Mouse (Mus musculus): ENCODE measurements around the gene Trak1. TPM values are rescaled to one million over a fixed set of nuclear protein-coding genes. Genes with fewer than 3 reads are reported as not detected.

The Trak1 gene
- 45.8 and 80.6 TPM in 2 replicates for polyA plus RNA-seq (2012; rRNA removed)

- WGBS = under 1% methylated on average over 115 of the region's 116 CpGs
- DNase-seq (ENCODE audit: low read depth, low spot score) = no peak
These were observed at the start of gene Trak1 for GRCm38 (mm10) chr9:121297171-121298064. TSS of gene Trak1 (plus strand) at chr9:121297502.

GRCm38 (mm10) chr9:121247956-121248775 lies 49.1 kb upstream of the Trak1 start:
- WGBS = 58% methylated on average over 12 of the region's 12 CpGs
- peak; percentile 63 for DNase-seq (ENCODE audit: low read depth, low spot score)

DNA sequence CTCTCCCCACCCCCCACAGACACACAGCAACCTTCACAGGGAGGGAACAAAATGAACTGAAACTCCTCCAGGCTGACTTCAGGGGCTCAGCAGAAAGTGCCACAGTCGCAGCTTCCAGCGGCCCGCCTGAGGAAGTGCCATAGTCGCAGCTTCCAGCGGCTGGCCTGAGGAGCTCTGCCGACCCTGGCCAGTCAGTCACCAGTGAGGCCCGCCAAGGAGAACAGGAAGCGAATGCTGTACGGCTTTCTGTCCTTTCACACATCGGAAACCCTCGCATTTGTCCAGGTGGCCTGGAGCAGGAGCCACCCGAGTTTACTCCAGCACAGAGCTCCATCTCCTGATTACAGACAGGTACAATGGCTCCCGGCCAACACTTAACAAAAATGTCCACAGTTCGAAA lies 47.5 kb upstream of the Trak1 start:
- no peak for DNase-seq (ENCODE audit: low read depth, low spot score)
- WGBS = 69% methylated on average over 14 of the region's 14 CpGs

DNA sequence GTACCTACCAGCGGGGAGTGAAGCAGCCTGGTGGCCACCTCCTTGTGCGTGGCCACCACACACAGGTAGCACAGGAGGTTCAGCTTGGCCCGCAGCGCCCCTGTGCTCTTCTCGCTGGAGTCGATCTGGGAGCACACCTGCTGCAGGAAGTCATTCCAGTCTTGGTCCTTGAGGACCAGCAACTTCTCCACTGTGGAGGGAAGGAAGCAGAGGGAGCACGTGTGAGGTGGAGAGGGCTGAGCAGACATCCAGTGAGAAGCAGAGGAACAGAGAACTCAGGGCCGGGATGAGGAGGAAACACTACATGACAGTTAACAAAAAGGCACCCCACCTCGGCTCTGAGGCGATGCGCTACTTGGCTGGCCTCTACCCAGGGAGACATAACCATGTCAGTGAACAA lies 46.4 kb upstream of the Trak1 start:
- 92% methylated on average over 11 of the region's 11 CpGs for WGBS
- DNase-seq (ENCODE audit: low read depth, low spot score) = no peak

DNA sequence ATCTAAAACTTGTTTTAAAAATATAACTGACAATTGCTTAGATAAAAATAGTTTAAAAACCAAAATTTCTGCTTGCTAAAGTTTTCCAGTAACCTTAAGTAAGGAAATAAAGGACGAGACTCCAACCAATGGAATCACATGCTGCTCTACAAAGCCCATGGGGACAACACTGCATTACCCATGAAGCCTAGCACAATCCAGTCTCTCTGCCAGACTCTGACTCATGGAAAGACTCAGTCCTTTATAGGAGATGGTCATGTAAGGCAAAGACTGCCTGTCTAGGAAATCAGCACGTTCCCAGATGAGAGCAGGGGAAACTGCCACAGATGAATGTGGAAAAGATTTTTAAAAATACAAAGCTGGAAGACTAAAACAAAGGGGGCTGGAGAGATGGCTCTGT lies 43.3 kb upstream of the Trak1 start:
- WGBS = 54% methylated on average over 2 of the region's 2 CpGs
- no peak for DNase-seq (ENCODE audit: low read depth, low spot score)

- WGBS = 97% methylated on average over 13 of the region's 13 CpGs
- DNase-seq (ENCODE audit: low read depth, low spot score) = no peak
These were observed 42.5 kb upstream of the Trak1 start for GRCm38 (mm10) chr9:121254761-121255160.

GRCm38 (mm10) chr9:121257106-121257505 lies 40.2 kb upstream of the Trak1 start:
- DNase-seq (ENCODE audit: low read depth, low spot score) = no peak
- WGBS = 84% methylated on average over 9 of the region's 9 CpGs

GRCm38 (mm10) chr9:121265307-121265706 lies 32.0 kb upstream of the Trak1 start:
- DNase-seq (ENCODE audit: low read depth, low spot score) = no peak
- 37% methylated on average over 10 of the region's 10 CpGs for WGBS

DNA sequence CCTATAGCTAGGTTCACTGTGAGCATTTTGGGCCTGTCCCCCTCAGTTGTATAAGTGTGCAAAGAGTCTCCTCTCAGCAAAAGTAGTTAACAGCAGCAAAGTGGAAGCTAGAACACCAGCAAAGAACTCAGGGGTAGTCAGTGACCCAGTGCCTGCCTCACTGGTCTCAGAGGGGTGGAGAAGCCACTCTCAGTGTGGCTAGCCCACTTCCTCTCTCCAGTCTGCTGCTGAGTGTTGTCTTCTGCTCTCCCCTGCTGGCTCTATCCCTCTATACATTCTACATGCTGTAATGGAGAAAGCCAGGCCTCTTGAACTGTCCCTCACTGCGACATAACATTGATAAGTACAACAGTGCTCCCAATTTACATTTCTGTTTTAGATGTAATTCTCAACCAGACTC lies 26.2 kb upstream of the Trak1 start:
- no peak for DNase-seq (ENCODE audit: low read depth, low spot score)
- WGBS = 79% methylated on average over 1 of the region's 1 CpGs

- no peak for DNase-seq (ENCODE audit: low read depth, low spot score)
- WGBS = 51% methylated on average over 4 of the region's 4 CpGs
These were observed 25.7 kb upstream of the Trak1 start for GRCm38 (mm10) chr9:121271561-121271960.

GRCm38 (mm10) chr9:121276745-121277117 lies 20.6 kb upstream of the Trak1 start:
- no peak for DNase-seq (ENCODE audit: low read depth, low spot score)
- 15% methylated on average over 15 of the region's 15 CpGs for WGBS

DNA sequence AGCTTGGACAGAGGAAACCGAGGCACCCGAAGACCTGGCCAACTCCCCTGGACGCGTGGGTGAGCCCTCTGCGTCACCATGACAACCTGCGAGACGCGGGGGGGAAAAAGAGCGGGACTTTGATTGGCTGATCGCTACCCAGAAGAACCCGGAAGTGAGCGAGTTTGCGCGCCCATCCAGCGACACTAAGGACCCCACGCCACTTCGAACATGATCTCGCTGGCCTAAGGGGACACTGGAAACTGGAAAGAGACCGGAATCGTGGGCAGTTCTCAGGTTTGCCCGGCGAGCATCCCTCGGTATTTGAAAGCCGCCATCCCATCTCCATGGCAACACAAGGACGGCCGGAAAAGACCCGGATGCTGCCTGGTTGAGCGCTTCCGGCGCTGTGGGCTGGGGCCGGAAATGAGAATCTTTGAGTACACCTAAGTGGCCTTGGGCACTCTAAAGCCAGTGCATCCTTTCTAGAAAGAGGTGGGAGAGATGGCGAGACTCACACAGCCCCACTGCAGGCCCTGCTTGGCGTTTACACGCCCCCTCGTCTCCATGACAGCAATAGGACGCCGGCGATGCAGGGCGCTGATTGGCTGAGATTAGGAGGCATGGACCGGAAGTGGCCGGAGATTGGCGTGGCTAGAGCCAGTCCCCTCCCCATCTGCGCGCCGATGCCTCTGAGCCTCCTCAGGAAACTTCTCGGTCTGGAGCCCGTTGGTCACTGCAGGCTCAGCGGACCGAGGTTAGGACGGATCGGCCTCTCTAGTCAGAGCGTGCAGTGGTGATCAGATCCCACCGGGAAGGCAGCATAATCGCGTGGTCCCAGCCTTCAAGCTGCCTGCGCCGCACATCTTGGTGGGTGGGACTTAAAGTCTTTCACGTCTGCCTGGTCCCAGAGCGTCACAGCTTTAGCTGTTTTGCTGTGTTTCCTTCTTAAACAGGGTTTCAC lies 19.9 kb upstream of the Trak1 start, which contains the start of gene Ulk4:
Ulk4 (minus strand) TSS at position 80 of the 943 bp plus-strand sequence.
- WGBS = under 1% methylated on average over 59 of the region's 59 CpGs
- DNase-seq (ENCODE audit: low read depth, low spot score) = peak; percentile 80

- 81% methylated on average over 5 of the region's 5 CpGs for WGBS
- DNase-seq (ENCODE audit: low read depth, low spot score) = no peak
These were observed 18.1 kb upstream of the Trak1 start for GRCm38 (mm10) chr9:121279216-121279615.

GRCm38 (mm10) chr9:121281891-121282290 lies 15.4 kb upstream of the Trak1 start:
- no peak for DNase-seq (ENCODE audit: low read depth, low spot score)
- WGBS = 75% methylated on average over 6 of the region's 6 CpGs

- 98% methylated on average over 6 of the region's 6 CpGs for WGBS
These were observed 13.6 kb upstream of the Trak1 start for GRCm38 (mm10) chr9:121283620-121284185.

DNA sequence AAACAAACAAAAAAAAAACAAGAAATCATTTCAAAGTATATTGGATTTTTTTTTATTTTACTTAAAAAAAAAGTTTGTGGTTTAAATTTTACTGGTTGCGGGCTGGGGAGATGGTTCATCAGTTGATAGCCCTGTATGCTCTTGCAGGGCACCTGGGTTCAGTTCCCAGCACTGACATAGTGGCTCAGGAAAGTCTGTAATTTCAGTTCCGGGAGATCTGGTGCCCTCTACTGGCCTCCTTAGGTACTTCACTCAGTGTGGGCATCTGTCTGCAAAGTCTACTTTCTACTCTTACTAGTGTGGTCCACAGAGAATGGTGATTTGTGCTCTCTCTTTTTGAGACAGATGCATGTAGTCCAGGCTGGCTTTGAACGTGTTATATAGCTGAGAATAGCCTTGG lies 12.9 kb upstream of the Trak1 start:
- DNase-seq (ENCODE audit: low read depth, low spot score) = no peak
- 82% methylated on average over 3 of the region's 3 CpGs for WGBS

More at GRCm38 (mm10) chr9:121283620-121284185, 13.6 kb upstream of the Trak1 start:
- DNase-seq (ENCODE audit: low read depth, low spot score) = no peak

GRCm38 (mm10) chr9:121285341-121286324 lies 11.7 kb upstream of the Trak1 start:
- DNase-seq (ENCODE audit: low read depth, low spot score) = no peak
- 15% methylated on average over 29 of the region's 29 CpGs for WGBS

DNA sequence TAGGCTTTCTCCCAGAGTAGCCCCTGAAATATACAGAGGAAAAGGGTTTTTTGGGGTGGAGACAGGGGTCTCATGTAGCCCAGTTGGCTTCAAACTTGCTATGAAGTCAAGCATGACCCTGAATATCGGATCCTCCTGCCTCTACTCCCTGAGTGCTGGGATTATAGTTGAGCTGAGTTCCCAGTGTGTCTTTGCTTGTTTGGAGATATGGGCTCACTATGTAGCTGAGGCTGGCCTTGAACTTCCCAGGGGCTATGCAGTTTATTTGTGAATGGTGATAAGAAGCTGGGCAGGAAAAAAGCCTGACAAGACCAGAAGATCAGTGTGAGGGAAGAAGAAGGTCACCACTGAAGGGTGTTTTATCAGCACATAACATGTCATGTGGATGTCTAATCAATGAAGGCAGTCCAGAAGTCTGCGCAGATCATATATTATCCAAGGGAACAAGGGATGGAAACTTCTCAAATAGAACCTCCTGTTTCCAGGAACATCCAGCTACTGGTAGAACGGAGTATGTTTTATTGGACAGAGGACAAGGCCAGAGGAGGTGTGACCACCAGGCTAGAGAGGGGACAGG lies 10.9 kb upstream of the Trak1 start:
- WGBS = 73% methylated on average over 3 of the region's 3 CpGs
- DNase-seq (ENCODE audit: low read depth, low spot score) = no peak
